Mouse (Mus musculus): Measurements from ENCODE around the gene Ralgapa1. TPM values are rescaled to one million over a fixed set of nuclear protein-coding genes. Genes with fewer than 3 reads are reported as not detected.
"Not testable (repeated sequence)": the region's sequence is repeated elsewhere in the genome, so short reads cannot be mapped to it uniquely, and the experiment has no call there.

The Ralgapa1 gene
- polyA plus RNA-seq, 1 experiment from 2014 or later: 17.6 TPM

DNA sequence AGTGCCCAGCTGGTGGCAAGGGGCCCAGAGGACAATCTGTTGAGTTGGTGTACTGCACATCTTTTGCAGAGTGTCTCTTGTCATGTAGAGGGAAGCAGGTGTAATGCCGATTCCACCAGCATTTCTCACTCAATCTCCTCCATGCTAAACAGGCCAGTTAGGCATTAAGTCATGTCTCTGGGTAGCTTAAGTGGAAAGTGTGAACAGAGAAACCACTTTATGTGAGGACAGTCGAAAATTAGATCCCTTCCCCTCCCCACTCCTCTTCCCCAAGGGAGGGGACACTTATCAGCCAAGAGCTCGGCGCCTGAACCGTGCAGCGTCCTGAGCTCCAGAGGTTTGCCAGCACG is 222.5 kb downstream of the Ralgapa1 start:
- H3K36me3 ChIP-seq: no peaks in the 10 kb centered on the region
- peak overlapping the region; percentile 42 for H3K4me3 ChIP-seq (replicated peaks)
- H3K27ac ChIP-seq (replicated peaks): no peak overlapping the region
- H3K9me3 ChIP-seq (replicated peaks): no peaks in the 10 kb centered on the region
- peaks cover 51% of the 10 kb centered on the region for H3K27me3 ChIP-seq
- H3K4me1 ChIP-seq: peaks cover 23% of the 10 kb centered on the region
- H3K9ac ChIP-seq: no peak overlapping the region
- H3K4me2 ChIP-seq (replicated peaks): peak overlapping the region; percentile 77
- no peak for ATAC-seq (ENCODE audit: insufficient number of reproducible peaks, low FRiP score, low TSS enrichment, low read depth)
- WGBS: 6% methylated on average over 7 of the region's 7 CpGs

- not testable (repeated sequence) for H3K27ac ChIP-seq (replicated peaks); ATAC-seq (ENCODE audit: insufficient number of reproducible peaks, low FRiP score, low TSS enrichment, low read depth); H3K4me3 ChIP-seq (replicated peaks); H3K4me2 ChIP-seq (replicated peaks); H3K4me1 ChIP-seq; H3K9me3 ChIP-seq (replicated peaks); H3K9ac ChIP-seq; H3K27me3 ChIP-seq; H3K36me3 ChIP-seq
- WGBS: 54% methylated on average over 9 of the region's 9 CpGs
These were observed 234.0 kb downstream of the Ralgapa1 start for GRCm38 (mm10) chr12:55586936-55587335.

DNA sequence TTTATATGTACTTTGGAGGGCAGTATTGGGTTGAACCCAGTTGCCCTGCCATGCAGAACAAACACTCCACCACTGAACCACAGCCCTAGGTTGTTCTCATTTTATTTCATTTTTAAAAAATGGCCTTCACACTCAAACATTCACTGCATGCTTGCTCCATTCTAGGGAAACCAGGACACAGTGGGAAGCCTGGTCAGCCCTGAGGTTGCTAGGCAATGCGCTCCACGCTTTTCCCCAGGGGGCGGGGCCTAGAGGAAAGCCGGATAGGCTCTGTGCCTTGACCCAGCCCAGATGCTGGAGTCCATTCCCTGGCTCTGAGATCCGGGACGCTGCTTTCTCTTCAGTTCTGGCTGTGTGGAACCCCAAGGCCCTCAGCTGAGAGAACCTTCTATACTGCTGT is 247.2 kb downstream of the Ralgapa1 start:
- H3K36me3 ChIP-seq: no peaks in the 10 kb centered on the region
- WGBS: 12% methylated on average over 6 of the region's 6 CpGs

DNA sequence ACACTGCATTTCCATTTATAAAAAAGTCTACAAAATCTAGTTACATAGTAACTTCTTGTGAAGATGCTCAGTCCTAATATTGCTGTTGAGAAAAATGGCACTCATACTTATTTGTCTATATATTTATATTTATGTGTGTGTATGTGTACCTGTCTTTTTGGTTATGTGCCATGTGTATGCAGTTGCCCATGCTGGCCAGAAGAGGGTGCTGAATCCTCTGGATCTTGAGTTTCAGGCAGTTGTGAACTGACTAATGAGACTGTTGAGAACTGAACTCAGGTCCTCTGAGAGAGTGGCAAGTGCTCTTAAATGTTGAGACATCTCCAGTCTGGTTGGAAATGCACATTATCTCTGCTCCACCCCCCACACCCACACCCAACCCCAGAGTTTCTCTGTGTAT is 247.9 kb downstream of the Ralgapa1 start:
- Histone ChIP-seq H3K9me3 (replicated peaks) (no peaks in the 10 kb centered on the region), H3K27ac (replicated peaks) (no peak overlapping the region), H3K36me3 (no peaks in the 10 kb centered on the region), H3K4me1 (no peaks in the 10 kb centered on the region), H3K4me2 (replicated peaks) (no peak overlapping the region), H3K27me3 (no peaks in the 10 kb centered on the region), H3K9ac (no peak overlapping the region), H3K4me3 (replicated peaks) (no peak overlapping the region)
- no peak for ATAC-seq (ENCODE audit: insufficient number of reproducible peaks, low FRiP score, low TSS enrichment, low read depth)

More for the DNA sequence above, 247.2 kb downstream of the Ralgapa1 start:
- Histone ChIP-seq H3K27ac (replicated peaks) (no peak overlapping the region), H3K27me3 (no peaks in the 10 kb centered on the region), H3K4me3 (replicated peaks) (no peak overlapping the region), H3K4me2 (replicated peaks) (no peak overlapping the region), H3K4me1 (no peaks in the 10 kb centered on the region), H3K9ac (no peak overlapping the region), H3K9me3 (replicated peaks) (no peaks in the 10 kb centered on the region)
- no peak for ATAC-seq (ENCODE audit: insufficient number of reproducible peaks, low FRiP score, low TSS enrichment, low read depth)

GRCm38 (mm10) chr12:55571661-55572060 is 249.3 kb downstream of the Ralgapa1 start:
- Histone ChIP-seq H3K9me3 (replicated peaks) (no peaks in the 10 kb centered on the region), H3K27me3 (no peaks in the 10 kb centered on the region), H3K4me3 (replicated peaks) (no peak overlapping the region), H3K4me1 (no peaks in the 10 kb centered on the region), H3K27ac (replicated peaks) (no peak overlapping the region), H3K9ac (no peak overlapping the region), H3K36me3 (no peaks in the 10 kb centered on the region), H3K4me2 (replicated peaks) (no peak overlapping the region)
- 79% methylated on average over 10 of the region's 10 CpGs for WGBS
- ATAC-seq (ENCODE audit: insufficient number of reproducible peaks, low FRiP score, low TSS enrichment, low read depth): no peak

DNA sequence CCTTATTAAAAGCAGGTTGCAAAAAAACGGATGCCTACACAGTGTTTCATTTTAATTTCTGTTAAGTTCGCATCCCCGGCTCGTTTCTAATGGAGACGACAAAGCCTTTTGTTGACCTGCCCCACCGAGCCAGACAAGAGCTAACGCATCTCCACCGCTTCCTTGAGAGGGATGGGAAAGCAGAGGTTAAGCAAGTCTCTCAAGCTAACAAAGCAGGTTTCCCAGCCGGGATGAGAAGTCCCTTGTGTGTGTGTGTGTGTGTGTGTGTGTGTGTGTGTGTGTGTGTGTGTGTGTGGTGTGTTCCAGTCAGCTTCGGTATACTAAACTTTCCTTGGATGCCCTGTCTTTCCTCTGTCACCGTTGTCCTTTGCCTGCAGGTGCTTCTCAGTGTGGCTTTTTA is 249.8 kb downstream of the Ralgapa1 start:
- H3K27ac ChIP-seq (replicated peaks): no peak overlapping the region
- no peak overlapping the region for H3K4me3 ChIP-seq (replicated peaks)
- no peak overlapping the region for H3K9ac ChIP-seq
- no peak for ATAC-seq (ENCODE audit: insufficient number of reproducible peaks, low FRiP score, low TSS enrichment, low read depth)
- H3K27me3 ChIP-seq: no peaks in the 10 kb centered on the region
- H3K4me2 ChIP-seq (replicated peaks): no peak overlapping the region
- 82% methylated on average over 11 of the region's 11 CpGs for WGBS
- no peaks in the 10 kb centered on the region for H3K36me3 ChIP-seq
- H3K4me1 ChIP-seq: no peaks in the 10 kb centered on the region
- H3K9me3 ChIP-seq (replicated peaks): no peaks in the 10 kb centered on the region

- H3K4me1 ChIP-seq: no peaks in the 10 kb centered on the region
- WGBS: 87% methylated on average over 9 of the region's 9 CpGs
These were observed 250.3 kb downstream of the Ralgapa1 start for GRCm38 (mm10) chr12:55570646-55571045.

DNA sequence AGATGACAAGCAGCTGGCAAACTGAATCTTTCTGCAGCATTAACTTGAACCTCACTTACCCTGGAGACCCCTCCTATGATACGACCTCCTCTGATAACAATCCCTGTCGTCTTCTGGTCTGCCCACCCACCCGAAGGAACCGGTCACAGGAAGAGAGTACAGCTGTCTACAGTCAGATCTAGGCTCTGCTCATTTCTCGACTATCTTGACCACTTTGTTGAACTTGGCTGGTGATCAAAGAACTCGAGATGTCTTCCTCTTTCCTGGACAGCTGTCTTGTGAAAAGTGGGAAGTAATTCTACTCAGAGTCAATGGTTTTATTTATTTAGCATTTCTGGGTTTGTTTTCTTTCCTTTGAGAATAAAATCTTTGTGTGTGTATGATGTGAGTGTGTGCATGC is 251.3 kb downstream of the Ralgapa1 start:
- no peak for ATAC-seq (ENCODE audit: insufficient number of reproducible peaks, low FRiP score, low TSS enrichment, low read depth)
- Histone ChIP-seq H3K27ac (replicated peaks) (no peak overlapping the region), H3K9ac (no peak overlapping the region), H3K9me3 (replicated peaks) (no peaks in the 10 kb centered on the region), H3K4me2 (replicated peaks) (no peak overlapping the region), H3K4me1 (no peaks in the 10 kb centered on the region), H3K36me3 (no peaks in the 10 kb centered on the region), H3K4me3 (replicated peaks) (no peak overlapping the region), H3K27me3 (no peaks in the 10 kb centered on the region)
- 61% methylated on average over 6 of the region's 6 CpGs for WGBS

More at GRCm38 (mm10) chr12:55570646-55571045, 250.3 kb downstream of the Ralgapa1 start:
- H3K9me3 ChIP-seq (replicated peaks): no peaks in the 10 kb centered on the region
- no peak overlapping the region for H3K4me3 ChIP-seq (replicated peaks)
- no peak for ATAC-seq (ENCODE audit: insufficient number of reproducible peaks, low FRiP score, low TSS enrichment, low read depth)
- no peaks in the 10 kb centered on the region for H3K27me3 ChIP-seq
- H3K27ac ChIP-seq (replicated peaks): no peak overlapping the region
- H3K4me2 ChIP-seq (replicated peaks): no peak overlapping the region
- no peaks in the 10 kb centered on the region for H3K36me3 ChIP-seq
- H3K9ac ChIP-seq: no peak overlapping the region

DNA sequence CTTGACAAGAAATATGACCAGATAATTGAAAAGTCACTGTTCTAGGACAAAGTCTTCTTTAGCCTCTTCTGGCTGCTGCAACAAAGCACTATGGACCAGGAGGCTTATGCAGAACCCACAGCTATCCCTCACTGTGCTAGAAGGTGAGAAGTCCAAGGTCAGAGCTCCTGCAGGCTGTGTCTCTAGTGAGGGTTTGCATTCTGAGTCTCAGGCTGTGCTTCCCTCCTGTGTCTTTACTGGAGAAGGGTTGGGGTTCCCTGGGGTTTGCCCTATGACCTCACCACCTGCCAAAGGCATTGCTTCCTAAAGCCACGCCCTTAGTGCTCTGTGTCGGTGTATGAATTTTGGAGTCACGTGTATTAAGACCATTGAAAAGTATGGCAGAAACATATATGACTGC is 252.5 kb downstream of the Ralgapa1 start:
- Histone ChIP-seq H3K4me1 (no peaks in the 10 kb centered on the region), H3K27me3 (no peaks in the 10 kb centered on the region), H3K36me3 (no peaks in the 10 kb centered on the region), H3K9ac (no peak overlapping the region), H3K9me3 (replicated peaks) (no peaks in the 10 kb centered on the region), H3K4me3 (replicated peaks) (no peak overlapping the region), H3K27ac (replicated peaks) (no peak overlapping the region), H3K4me2 (replicated peaks) (no peak overlapping the region)
- ATAC-seq (ENCODE audit: insufficient number of reproducible peaks, low FRiP score, low TSS enrichment, low read depth): no peak
- WGBS: 82% methylated on average over 3 of the region's 3 CpGs

DNA sequence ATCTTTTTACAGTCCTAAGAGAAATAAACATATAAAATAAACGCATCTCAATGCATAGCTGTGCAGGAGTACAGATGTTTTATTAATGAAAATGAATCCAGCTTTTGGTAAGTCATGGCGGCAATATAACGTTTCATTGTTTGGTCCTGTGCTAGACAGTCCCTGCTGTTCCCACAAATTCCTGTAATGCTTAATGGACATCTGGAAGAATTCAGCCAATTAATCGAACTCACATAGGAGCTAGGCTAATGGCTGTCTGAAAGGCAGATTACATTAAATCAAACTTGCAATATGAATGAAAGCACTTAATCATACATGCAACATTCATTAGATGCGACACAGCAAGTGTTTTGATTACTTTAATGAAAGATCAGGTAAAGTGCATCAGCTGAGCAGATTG is 254.1 kb downstream of the Ralgapa1 start:
- Histone ChIP-seq H3K27ac (replicated peaks) (no peak overlapping the region), H3K4me3 (replicated peaks) (no peak overlapping the region), H3K4me1 (no peaks in the 10 kb centered on the region), H3K27me3 (no peaks in the 10 kb centered on the region), H3K9ac (no peak overlapping the region), H3K4me2 (replicated peaks) (no peak overlapping the region), H3K36me3 (no peaks in the 10 kb centered on the region), H3K9me3 (replicated peaks) (no peaks in the 10 kb centered on the region)
- ATAC-seq (ENCODE audit: insufficient number of reproducible peaks, low FRiP score, low TSS enrichment, low read depth): no peak
- 49% methylated on average over 5 of the region's 5 CpGs for WGBS

DNA sequence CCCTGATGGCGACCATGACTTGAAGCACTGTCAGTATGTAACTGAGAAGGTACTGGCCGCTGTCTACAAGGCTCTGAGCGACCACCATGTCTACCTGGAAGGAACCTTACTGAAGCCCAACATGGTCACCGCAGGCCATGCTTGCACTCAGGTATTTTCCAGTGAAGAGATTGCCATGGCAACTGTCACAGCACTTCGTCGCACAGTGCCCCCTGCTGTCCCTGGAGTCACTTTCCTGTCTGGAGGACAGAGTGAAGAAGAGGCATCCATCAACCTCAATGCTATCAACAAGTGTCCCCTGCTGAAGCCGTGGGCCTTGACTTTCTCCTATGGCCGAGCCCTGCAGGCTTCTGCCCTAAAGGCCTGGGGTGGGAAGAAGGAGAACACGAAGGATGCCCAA is 255.1 kb downstream of the Ralgapa1 start:
- H3K4me1 ChIP-seq: no peaks in the 10 kb centered on the region
- no peak overlapping the region for H3K9ac ChIP-seq

DNA sequence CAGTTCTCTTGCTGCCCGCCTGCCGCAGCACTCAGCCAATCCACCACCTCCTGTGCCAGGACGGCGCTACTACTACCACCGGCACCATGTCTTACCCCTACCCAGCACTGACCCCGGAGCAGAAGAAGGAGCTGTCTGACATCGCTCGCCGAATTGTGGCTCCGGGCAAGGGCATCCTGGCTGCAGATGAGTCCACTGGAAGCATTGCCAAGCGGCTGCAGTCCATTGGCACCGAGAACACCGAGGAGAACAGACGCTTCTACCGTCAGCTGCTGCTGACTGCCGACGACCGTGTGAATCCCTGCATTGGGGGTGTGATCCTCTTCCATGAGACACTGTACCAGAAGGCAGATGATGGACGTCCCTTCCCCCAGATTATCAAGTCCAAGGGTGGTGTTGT is 255.8 kb downstream of the Ralgapa1 start, which contains the start of gene Aldoart2:
TSS of gene Aldoart2 (plus strand) at position 34 of the 400 bp plus-strand sequence.
- no peak within 1 kb of the TSS for H3K4me3 ChIP-seq (replicated peaks)
- WGBS: 95% methylated on average over 19 of the region's 19 CpGs
- no peaks in the 10 kb centered on the region for H3K36me3 ChIP-seq
- no peaks in the 10 kb centered on the region for H3K9me3 ChIP-seq (replicated peaks)
- H3K4me1 ChIP-seq: no peaks in the 10 kb centered on the region
- no peak within 1 kb of the TSS for H3K4me2 ChIP-seq (replicated peaks)
- H3K27me3 ChIP-seq: no peaks in the 10 kb centered on the region
- H3K9ac ChIP-seq: no peak within 1 kb of the TSS
- H3K27ac ChIP-seq (replicated peaks): no peak within 1 kb of the TSS
- no peak for ATAC-seq (ENCODE audit: insufficient number of reproducible peaks, low FRiP score, low TSS enrichment, low read depth)

More for the DNA sequence above, 255.1 kb downstream of the Ralgapa1 start:
- Histone ChIP-seq H3K4me2 (replicated peaks) (no peak overlapping the region), H3K9me3 (replicated peaks) (no peaks in the 10 kb centered on the region), H3K27me3 (no peaks in the 10 kb centered on the region), H3K4me3 (replicated peaks) (no peak overlapping the region), H3K27ac (replicated peaks) (no peak overlapping the region), H3K36me3 (no peaks in the 10 kb centered on the region)
- 76% methylated on average over 9 of the region's 9 CpGs for WGBS
- ATAC-seq (ENCODE audit: insufficient number of reproducible peaks, low FRiP score, low TSS enrichment, low read depth): no peak

All from embryonic facial prominence, embryonic 15.5 days (tissue).